ENCODE assay signal across 14 mouse cellular contexts in the genomic region with DNA sequence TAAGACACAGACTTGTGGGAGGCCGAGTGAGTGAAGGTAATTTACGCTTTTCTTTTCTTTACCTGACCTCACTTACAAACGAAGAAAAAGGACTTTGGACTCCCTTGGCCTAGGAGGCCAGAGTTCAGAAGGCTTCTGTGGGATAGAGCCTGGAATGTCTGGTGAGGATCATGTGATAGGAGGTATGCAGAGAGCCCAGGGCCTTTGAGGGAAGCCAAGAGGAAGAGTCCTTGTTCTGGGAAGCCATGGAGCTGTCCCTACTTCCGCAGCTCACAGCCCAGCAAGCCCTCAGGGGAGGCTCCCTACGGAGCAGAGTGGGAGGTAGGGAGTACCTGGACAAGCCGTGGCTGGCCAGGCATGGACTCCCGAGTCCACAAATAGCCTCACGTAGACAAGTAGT. TPM values are rescaled to one million over a fixed set of nuclear protein-coding genes. Genes with fewer than 3 reads are reported as not detected.
DNase-seq lines count a peak whose midpoint lies in the region; ATAC-seq lines count a peak whose summit lies in the region.
"Had no signal": no experiment of that assay in that cellular context is flagged by ENCODE, and none has a peak within 500 bp of the region (broad histone marks: within the 10 kb centered on the region; RNA-seq: fewer than 3 reads in every experiment).

No protein-coding gene starts in this region.

- 39% methylated on average over 8 of the region's 8 CpGs for WGBS in heart, embryonic 12.5 days
- 80% methylated on average over 8 of the region's 8 CpGs for WGBS in forebrain, embryonic 15.5 days

- no peak for ATAC-seq in heart, embryonic 12.5 days (ENCODE audit: insufficient number of reproducible peaks, low FRiP score)
- ATAC-seq in forebrain, embryonic 15.5 days (replicated peaks) = no peak
- ATAC-seq: liver, postnatal 0 days had no signal

- DNase-seq in heart, adult 8-10 months (ENCODE audit: low spot score) = no peak
- peak; percentile 9 for DNase-seq in thymus, postnatal 4 days
- DNase-seq in thymus, postnatal 10 days (ENCODE audit: low spot score in 2 of 2) = no peak
- DNase-seq in kidney, postnatal 10 days = peak; percentile 54
- no peak for DNase-seq in adrenal gland, postnatal 10 days
- no peak for DNase-seq in thymus, adult 18-20 months
- DNase-seq: adrenal gland, postnatal 14 days; left cerebral cortex, postnatal 4 days; liver, postnatal 0 days had no signal

- H3K27me3 ChIP-seq in heart, embryonic 12.5 days (replicated peaks) = peaks cover 6% of the 10 kb centered on the region; the same call in 1 of the 2 replicates
- H3K27me3 ChIP-seq in forebrain, embryonic 15.5 days = no peaks in the 10 kb centered on the region

- peak overlapping the region; percentile 96 for H3K27ac ChIP-seq in heart, embryonic 12.5 days (ENCODE audit: poor library complexity, severe bottlenecking)
- H3K27ac ChIP-seq in forebrain, embryonic 15.5 days (replicated peaks) = no peak overlapping the region
- H3K27ac ChIP-seq: hindbrain, embryonic 14.5 days had no signal

- H3K4me3 ChIP-seq in heart, embryonic 12.5 days = no peak overlapping the region
- no peak overlapping the region for H3K4me3 ChIP-seq in forebrain, embryonic 15.5 days
- H3K4me3 ChIP-seq: erythroblast, embryonic 14.5 days; megakaryocyte, embryonic 14.5 days had no signal

- H3K4me1 ChIP-seq in heart, embryonic 12.5 days (replicated peaks) = peaks cover 53% of the 10 kb centered on the region
- H3K4me1 ChIP-seq in forebrain, embryonic 15.5 days = peaks cover 18% of the 10 kb centered on the region

- H3K9me3 ChIP-seq in heart, embryonic 12.5 days (replicated peaks) = peaks cover 10% of the 10 kb centered on the region
- H3K9me3 ChIP-seq in forebrain, embryonic 15.5 days = no peaks in the 10 kb centered on the region
- H3K9me3 ChIP-seq: megakaryocyte, embryonic 14.5 days had no signal

- no peak overlapping the region for H3K9ac ChIP-seq in heart, embryonic 12.5 days
- H3K9ac ChIP-seq in forebrain, embryonic 15.5 days (replicated peaks) = no peak overlapping the region
- H3K9ac ChIP-seq: hindbrain, embryonic 14.5 days; liver, postnatal 0 days had no signal

- 0 out of 2 replicates have a peak overlapping the region, but pooled peaks have one; percentile 18 for H3K4me2 ChIP-seq in heart, embryonic 12.5 days
- no peak overlapping the region for H3K4me2 ChIP-seq in forebrain, embryonic 15.5 days (replicated peaks)
- H3K4me2 ChIP-seq: hindbrain, embryonic 14.5 days had no signal

- no peaks in the 10 kb centered on the region for H3K36me3 ChIP-seq in heart, embryonic 12.5 days
- no peaks in the 10 kb centered on the region for H3K36me3 ChIP-seq in forebrain, embryonic 15.5 days

RNA-seq across cellular contexts. Expression of a gene that starts 17.3 kb away (rescaled TPM):
- polyA plus RNA-seq in heart, embryonic 12.5 days (2016; fragmentation: Nextera tagmentation; extraction: Ambion mirVana) = 162 and 167 TPM in 2 replicates
- 10 to 100 TPM; 23.8 to 30.0 (median 29.5) TPM for total RNA-seq in heart, adult 8-10 months (2022)
- 10 to 100 TPM; 33.7 to 39.6 TPM for total RNA-seq in adrenal gland, postnatal 10 days (2021)
- polyA plus RNA-seq in forebrain, embryonic 15.5 days (2015; fragmentation: Nextera tagmentation; extraction: Ambion mirVana) = 127 TPM in 2 replicates
- polyA plus RNA-seq: erythroblast, embryonic 14.5 days had no signal

RNA-seq across cellular contexts. Expression of a gene that starts 48.1 kb away (rescaled TPM):
- 22.2 and 24.5 TPM in 2 replicates for polyA plus RNA-seq in heart, embryonic 12.5 days (2016; fragmentation: Nextera tagmentation; extraction: Ambion mirVana)
- total RNA-seq in heart, adult 8-10 months (2022) = 10 to 100 TPM; 18.4 to 22.2 (median 21.2) TPM
- total RNA-seq in adrenal gland, postnatal 10 days (2021) = 10 to 100 TPM; 27.6 to 32.2 TPM
- polyA plus RNA-seq in forebrain, embryonic 15.5 days (2015; fragmentation: Nextera tagmentation; extraction: Ambion mirVana) = 36.1 and 37.8 TPM in 2 replicates

RNA-seq across cellular contexts. Expression of a gene that starts 54.3 kb away (rescaled TPM):
- 16.1 and 17.4 TPM in 2 replicates for polyA plus RNA-seq in heart, embryonic 12.5 days (2016; fragmentation: Nextera tagmentation; extraction: Ambion mirVana)
- total RNA-seq in heart, adult 8-10 months (2022) = 10 to 100 TPM; 30.4 to 34.9 (median 31.8) TPM
- 10 to 100 TPM; 49.2 to 66.4 TPM for total RNA-seq in adrenal gland, postnatal 10 days (2021)
- polyA plus RNA-seq in forebrain, embryonic 15.5 days (2015; fragmentation: Nextera tagmentation; extraction: Ambion mirVana) = 16.2 and 18.1 TPM in 2 replicates

Comparison
In these comparisons a context has a peak if more than half of its experiments do, and no peak if none do; other contexts are left out.
1. DNase-seq: peak in thymus, postnatal 4 days (single experiment) and kidney, postnatal 10 days (single experiment); none in heart, adult 8-10 months (single experiment), thymus, postnatal 10 days (0 of 2), adrenal gland, postnatal 10 days (single experiment) and thymus, adult 18-20 months (0 of 2).